Mouse (Mus musculus): ENCODE measurements at regions not wholly inside any gene's neighbourhood (a gene's known extent, or its start where the extent isn't known, plus 50 kb on each side); places are given as distances from the start of the nearest gene placed in this dataset.

- no peak for DNase-seq (ENCODE audit: low spot score)
These were observed 285.7 kb downstream of the Rngtt start for GRCm38 (mm10) chr4:33595763-33596162.

DNA sequence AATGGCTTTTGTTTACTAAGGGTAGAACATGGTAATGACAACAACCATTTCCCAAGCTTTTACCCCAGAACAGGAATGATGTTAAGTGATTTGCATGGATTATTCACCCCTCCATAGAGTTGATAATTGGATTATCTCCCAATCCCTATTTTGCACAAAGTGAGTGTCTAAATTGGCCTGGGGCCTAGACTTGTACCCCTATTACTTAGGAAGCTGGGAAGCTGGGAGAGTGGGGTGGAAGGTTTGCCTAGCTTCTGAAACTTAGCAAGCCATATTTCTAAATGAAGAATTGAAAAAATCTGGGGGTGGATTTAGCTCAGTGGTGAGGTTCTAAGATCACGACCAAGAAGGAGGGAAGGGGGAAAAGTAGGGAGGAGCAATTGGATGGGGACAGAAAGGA, 289.9 kb downstream of the Rngtt start:
- no peak for DNase-seq (ENCODE audit: low spot score)

- no peak for DNase-seq (ENCODE audit: low spot score)
These were observed 290.7 kb downstream of the Rngtt start for GRCm38 (mm10) chr4:33600805-33601204.

DNA sequence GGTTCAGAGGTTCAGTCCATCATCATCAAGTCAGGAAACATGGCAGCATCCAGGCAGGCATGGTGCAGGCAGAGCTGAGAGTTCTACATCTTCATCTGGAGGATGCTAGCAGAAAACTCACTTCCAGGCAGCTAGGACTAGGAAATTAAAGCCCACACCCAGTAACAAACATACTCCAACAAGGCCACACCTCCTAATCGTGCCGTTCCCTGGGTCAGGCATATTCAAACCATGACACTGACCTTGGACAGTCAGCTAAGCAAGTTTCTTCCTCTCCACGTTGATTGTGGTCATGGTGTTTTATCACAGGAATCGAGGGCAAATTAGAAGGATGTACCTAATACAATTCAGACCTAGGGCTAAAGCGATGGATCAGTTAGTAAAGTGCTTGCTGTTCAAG, 294.5 kb downstream of the Rngtt start:
- DNase-seq (ENCODE audit: low spot score): no peak

- DNase-seq (ENCODE audit: low spot score): no peak
These were observed 284.4 kb upstream of the Cnr1 start for GRCm38 (mm10) chr4:33639821-33640575.

DNA sequence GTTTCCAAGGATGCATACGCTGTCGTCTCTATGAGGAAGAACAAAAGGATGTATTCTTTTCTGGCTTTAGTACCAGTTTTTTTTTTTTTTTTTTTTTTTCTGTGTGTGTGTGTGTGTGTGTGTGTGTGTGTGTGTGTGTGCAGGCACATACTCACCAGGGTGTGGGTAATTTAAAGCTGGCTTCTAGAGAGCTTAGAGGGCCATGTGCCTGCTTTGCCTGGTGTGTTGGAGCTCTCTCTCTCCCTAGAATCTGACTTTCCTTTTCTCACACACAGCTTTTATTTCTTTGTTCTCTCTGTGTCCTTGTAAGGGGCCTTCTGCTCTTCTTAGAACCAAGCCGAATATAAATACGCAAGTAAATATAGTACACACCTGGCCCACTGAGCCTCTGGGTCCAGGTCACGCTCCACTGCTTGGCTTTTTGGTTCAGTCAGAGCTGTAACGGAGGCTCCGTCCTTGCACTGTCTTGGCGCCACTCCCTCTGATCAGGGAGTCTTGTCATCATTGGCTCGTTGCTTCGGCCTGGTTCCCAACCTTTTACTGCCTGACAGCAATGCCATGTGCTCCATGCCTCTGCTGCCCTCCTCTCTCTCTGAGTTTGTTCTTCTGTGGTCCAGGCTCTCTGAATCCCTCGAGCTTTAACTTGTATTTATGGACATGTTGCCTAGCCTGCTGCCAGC, 283.7 kb upstream of the Cnr1 start:
- no peak for DNase-seq (ENCODE audit: low spot score)

DNA sequence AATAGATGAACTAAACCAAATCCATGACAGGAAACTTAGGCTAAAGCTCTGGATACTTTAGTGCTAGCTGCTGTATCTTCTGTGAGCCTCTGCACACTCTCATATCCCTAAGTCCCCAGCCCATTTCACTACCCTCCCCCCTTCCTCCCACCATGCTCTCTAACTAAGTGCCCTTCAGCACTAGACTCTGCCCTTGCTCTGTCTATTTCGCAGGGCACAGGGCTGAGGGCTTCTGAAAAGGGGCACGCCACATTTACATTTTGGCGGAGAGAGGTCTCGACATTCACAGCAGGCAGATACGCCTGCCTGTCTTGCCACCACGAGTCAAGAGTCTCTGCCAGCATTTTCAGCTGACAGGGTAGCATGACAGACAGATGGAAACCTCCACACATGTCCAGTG, 282.5 kb upstream of the Cnr1 start:
- no peak for DNase-seq (ENCODE audit: low spot score)

GRCm38 (mm10) chr4:33642526-33642925, 281.9 kb upstream of the Cnr1 start:
- no peak for DNase-seq (ENCODE audit: low spot score)

GRCm38 (mm10) chr4:33645217-33645616, 279.2 kb upstream of the Cnr1 start:
- no peak for DNase-seq (ENCODE audit: low spot score)

- DNase-seq (ENCODE audit: low spot score): no peak
These were observed 273.1 kb upstream of the Cnr1 start for GRCm38 (mm10) chr4:33651292-33651691.

GRCm38 (mm10) chr4:33659766-33660165, 264.6 kb upstream of the Cnr1 start:
- no peak for DNase-seq (ENCODE audit: low spot score)

- DNase-seq (ENCODE audit: low spot score): no peak
These were observed 263.8 kb upstream of the Cnr1 start for GRCm38 (mm10) chr4:33660553-33660952.

- no peak for DNase-seq (ENCODE audit: low spot score)
These were observed 262.5 kb upstream of the Cnr1 start for GRCm38 (mm10) chr4:33661862-33662261.

- DNase-seq (ENCODE audit: low spot score): no peak
These were observed 261.4 kb upstream of the Cnr1 start for GRCm38 (mm10) chr4:33662965-33663364.

- no peak for DNase-seq (ENCODE audit: low spot score)
These were observed 260.5 kb upstream of the Cnr1 start for GRCm38 (mm10) chr4:33663616-33664473.

GRCm38 (mm10) chr4:33664474-33664822, 259.9 kb upstream of the Cnr1 start:
- DNase-seq (ENCODE audit: low spot score): no peak

GRCm38 (mm10) chr4:33665250-33665873, 259.0 kb upstream of the Cnr1 start:
- no peak for DNase-seq (ENCODE audit: low spot score)

DNA sequence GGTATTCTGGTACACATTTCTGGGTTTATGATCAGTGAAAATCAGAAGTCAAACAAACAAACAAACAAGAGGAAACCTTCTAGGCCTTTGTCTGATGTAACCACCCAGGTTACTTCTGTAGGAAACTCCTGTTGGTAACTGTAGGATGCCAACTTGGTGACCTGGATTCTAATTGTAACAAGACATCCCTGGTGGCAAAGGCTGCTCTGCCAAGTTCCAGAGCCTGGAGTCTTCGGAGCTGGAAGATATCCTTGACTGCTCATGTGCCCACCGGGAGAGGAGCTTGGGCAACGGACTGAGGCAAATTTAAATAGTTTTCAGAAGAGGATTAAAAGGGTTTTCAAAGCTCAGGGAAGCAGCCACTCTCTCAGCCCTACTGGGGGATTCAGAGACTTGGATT, 256.0 kb upstream of the Cnr1 start:
- no peak for DNase-seq (ENCODE audit: low spot score)

GRCm38 (mm10) chr4:33675044-33675443, 249.3 kb upstream of the Cnr1 start:
- DNase-seq (ENCODE audit: low spot score): no peak

DNA sequence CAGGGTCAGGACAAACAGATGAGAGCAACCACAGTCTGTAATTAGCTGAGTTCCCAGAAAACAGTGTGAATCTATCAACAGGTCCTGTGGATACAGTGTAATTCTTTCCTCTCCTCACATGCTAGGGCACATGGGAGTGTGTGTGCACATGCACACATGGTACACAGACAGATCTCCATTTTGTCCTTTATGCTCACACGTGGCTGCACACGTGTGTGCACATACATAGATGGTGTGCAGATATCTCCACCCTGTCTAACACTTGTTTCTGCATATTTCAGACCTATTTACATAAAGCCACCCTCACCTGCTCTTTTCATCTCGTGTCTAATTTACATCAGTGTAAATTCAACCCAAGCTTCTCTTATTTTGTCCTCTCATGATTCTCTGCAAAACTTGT, 245.0 kb upstream of the Cnr1 start:
- DNase-seq (ENCODE audit: low spot score): no peak

DNA sequence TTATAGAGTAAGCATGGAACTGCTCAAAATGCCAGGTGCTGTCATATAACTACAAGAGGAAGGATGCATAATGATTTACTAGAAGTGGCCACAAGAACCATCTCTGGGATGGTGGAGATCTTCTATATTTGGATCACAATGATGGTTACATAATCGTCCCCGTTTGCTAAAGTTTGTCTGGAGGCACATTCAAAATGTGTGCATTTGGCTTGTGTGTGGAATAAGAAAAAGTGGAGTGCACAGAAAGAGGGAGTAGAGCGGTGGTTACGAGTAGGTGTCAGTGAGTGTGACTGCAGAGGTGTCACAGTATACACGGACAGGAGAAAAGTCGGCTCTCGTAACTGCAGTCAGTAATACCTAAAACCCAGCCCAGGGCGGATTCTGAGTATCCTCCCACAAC, 238.3 kb upstream of the Cnr1 start:
- DNase-seq (ENCODE audit: low spot score): no peak

- DNase-seq (ENCODE audit: low spot score): no peak
These were observed 237.0 kb upstream of the Cnr1 start for GRCm38 (mm10) chr4:33687434-33687833.

DNA sequence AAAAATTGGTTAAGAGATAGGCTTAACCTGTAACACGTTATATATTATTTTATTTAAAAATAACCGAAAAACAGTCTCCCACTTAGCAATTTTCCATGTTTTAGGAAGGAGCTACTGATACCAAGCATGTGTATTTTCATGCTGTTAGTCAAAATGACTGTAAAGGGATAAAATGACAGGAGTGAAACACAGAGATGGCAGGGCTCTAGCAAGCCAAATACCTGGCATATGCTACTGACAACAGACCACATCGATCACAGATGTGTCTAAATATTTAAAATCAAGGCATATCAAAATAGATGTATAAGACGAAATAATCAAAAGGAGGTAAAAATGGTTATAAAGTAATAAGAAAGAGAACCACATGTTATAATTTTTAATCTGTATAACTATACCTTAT, 231.0 kb upstream of the Cnr1 start:
- no peak for DNase-seq (ENCODE audit: low spot score)

Data from layer of hippocampus, adult 9-10 months (tissue).